Mouse (Mus musculus): ENCODE results near the gene Morn4. TPM values are rescaled to one million over a fixed set of nuclear protein-coding genes. Genes with fewer than 3 reads are reported as not detected.
A peak's percentile ranks its signal among the peaks of the same experiment; 100 is the strongest.

The Morn4 gene
- polyA plus RNA-seq, 1 experiment from 2014 or later, result 137 TPM

- peaks cover 8% of the 10 kb centered on the region for H3K4me1 ChIP-seq (ENCODE audit: control insufficient read depth, insufficient read depth, low read depth, low read length)
- H3K36me3 ChIP-seq (ENCODE audit: control insufficient read depth, insufficient read depth, low read length), result peaks cover 11% of the 10 kb centered on the region
- no peak overlapping the region for H3K4me2 ChIP-seq (ENCODE audit: low read length)
- no peak overlapping the region for H3K4me3 ChIP-seq (ENCODE audit: low read length)
- WGBS, result 84% methylated on average over 11 of the region's 11 CpGs
- no peak overlapping the region for H3K9ac ChIP-seq (ENCODE audit: low read depth, low read length)
- no peak for ATAC-seq
- no peak overlapping the region for H3K27ac ChIP-seq (ENCODE audit: low read depth, low read length)
- no peaks in the 10 kb centered on the region for H3K27me3 ChIP-seq (replicated peaks; ENCODE audit: control insufficient read depth, insufficient read depth, low read length)
- H3K9me3 ChIP-seq (ENCODE audit: control insufficient read depth, low read length), result no peaks in the 10 kb centered on the region
Observed at GRCm38 (mm10) chr19:42125501-42126218, 39.5 kb upstream of the Morn4 start.

DNA sequence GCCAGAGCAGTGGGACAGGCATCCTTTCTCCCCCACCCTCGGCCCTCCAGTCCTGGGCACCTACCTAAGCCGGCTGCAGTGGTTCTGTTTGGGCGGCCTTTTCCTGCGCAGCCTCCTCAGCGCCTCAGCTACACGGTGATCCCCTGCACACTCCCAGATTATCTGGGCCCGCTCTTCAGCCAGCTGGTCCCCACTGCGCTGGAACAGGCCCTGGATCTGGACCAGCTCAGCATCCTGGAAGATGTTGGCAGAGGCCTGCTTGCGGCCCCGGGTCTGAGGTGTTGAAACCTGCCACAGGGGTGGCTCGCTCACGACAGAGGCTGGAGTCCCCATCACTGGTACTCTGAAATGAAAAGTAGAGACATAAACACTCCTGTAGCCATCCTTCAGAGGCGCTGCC lies 38.5 kb upstream of the Morn4 start:
- no peak for ATAC-seq
- Histone ChIP-seq H3K4me3 (ENCODE audit: low read length) (no peak overlapping the region), H3K9ac (ENCODE audit: low read depth, low read length) (no peak overlapping the region), H3K27me3 (replicated peaks; ENCODE audit: control insufficient read depth, insufficient read depth, low read length) (no peaks in the 10 kb centered on the region), H3K27ac (ENCODE audit: low read depth, low read length) (no peak overlapping the region), H3K4me1 (ENCODE audit: control insufficient read depth, insufficient read depth, low read depth, low read length) (peaks cover 7% of the 10 kb centered on the region), H3K4me2 (ENCODE audit: low read length) (no peak overlapping the region), H3K9me3 (ENCODE audit: control insufficient read depth, low read length) (no peaks in the 10 kb centered on the region), H3K36me3 (ENCODE audit: control insufficient read depth, insufficient read depth, low read length) (peaks cover 17% of the 10 kb centered on the region)
- 83% methylated on average over 13 of the region's 13 CpGs for WGBS

DNA sequence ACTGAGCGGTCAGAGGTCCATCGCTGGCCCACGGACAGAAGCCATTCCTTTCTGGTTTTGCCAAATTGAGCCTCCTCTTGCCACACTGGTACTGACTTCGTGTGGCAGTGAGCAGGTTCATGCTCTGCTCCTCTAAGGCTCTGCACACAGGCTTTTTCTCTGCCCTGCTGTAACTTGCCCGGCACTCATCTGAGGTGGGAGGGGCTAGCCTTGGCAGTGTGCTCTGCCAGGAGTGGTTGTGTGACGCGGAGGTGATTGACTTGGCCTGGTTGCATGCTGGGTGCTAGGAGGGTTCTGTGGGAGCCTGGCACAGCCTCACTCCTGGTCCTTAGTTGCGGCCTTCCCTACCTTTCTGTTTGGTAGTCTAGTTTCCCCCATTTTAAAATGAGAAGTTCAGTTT lies 34.3 kb upstream of the Morn4 start:
- ATAC-seq, result no peak
- WGBS, result 92% methylated on average over 8 of the region's 8 CpGs
- Histone ChIP-seq H3K9ac (ENCODE audit: low read depth, low read length) (no peak overlapping the region), H3K27me3 (replicated peaks; ENCODE audit: control insufficient read depth, insufficient read depth, low read length) (no peaks in the 10 kb centered on the region), H3K4me3 (ENCODE audit: low read length) (no peak overlapping the region), H3K27ac (ENCODE audit: low read depth, low read length) (no peak overlapping the region), H3K9me3 (ENCODE audit: control insufficient read depth, low read length) (no peaks in the 10 kb centered on the region), H3K36me3 (ENCODE audit: control insufficient read depth, insufficient read depth, low read length) (peaks cover 21% of the 10 kb centered on the region), H3K4me1 (ENCODE audit: control insufficient read depth, insufficient read depth, low read depth, low read length) (no peaks in the 10 kb centered on the region), H3K4me2 (ENCODE audit: low read length) (no peak overlapping the region)

DNA sequence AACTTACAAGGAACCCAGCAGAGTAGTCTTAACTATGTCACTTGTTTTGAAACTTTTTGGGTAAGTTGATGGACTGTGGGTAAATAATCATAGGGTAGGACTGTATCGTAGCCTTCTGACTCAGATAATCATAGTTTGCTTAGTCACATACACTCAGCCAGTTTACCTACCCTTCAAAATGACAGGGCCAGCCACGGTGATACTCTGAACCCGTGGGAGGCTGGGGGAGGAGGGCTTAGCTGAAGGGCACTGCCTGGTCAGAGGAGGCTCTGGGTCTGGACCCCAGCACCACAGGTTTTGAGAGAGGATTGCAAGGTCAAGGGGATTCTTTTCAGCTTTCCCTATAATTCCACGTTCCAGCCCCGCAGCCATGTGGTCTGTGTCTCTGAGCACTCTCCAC lies 32.4 kb upstream of the Morn4 start:
- WGBS, result 93% methylated on average over 5 of the region's 5 CpGs

GRCm38 (mm10) chr19:42118142-42118541 lies 32.0 kb upstream of the Morn4 start:
- 95% methylated on average over 9 of the region's 9 CpGs for WGBS
- no peaks in the 10 kb centered on the region for H3K27me3 ChIP-seq (replicated peaks; ENCODE audit: control insufficient read depth, insufficient read depth, low read length)
- H3K4me2 ChIP-seq (ENCODE audit: low read length), result no peak overlapping the region
- H3K4me1 ChIP-seq (ENCODE audit: control insufficient read depth, insufficient read depth, low read depth, low read length), result no peaks in the 10 kb centered on the region
- H3K4me3 ChIP-seq (ENCODE audit: low read length), result no peak overlapping the region
- peaks cover 26% of the 10 kb centered on the region for H3K36me3 ChIP-seq (ENCODE audit: control insufficient read depth, insufficient read depth, low read length)
- no peak overlapping the region for H3K27ac ChIP-seq (ENCODE audit: low read depth, low read length)
- no peak overlapping the region for H3K9ac ChIP-seq (ENCODE audit: low read depth, low read length)
- no peak for ATAC-seq
- no peaks in the 10 kb centered on the region for H3K9me3 ChIP-seq (ENCODE audit: control insufficient read depth, low read length)

More for the DNA sequence above, 32.4 kb upstream of the Morn4 start:
- Histone ChIP-seq H3K27me3 (replicated peaks; ENCODE audit: control insufficient read depth, insufficient read depth, low read length) (no peaks in the 10 kb centered on the region), H3K4me3 (ENCODE audit: low read length) (no peak overlapping the region), H3K4me2 (ENCODE audit: low read length) (no peak overlapping the region), H3K4me1 (ENCODE audit: control insufficient read depth, insufficient read depth, low read depth, low read length) (no peaks in the 10 kb centered on the region), H3K9ac (ENCODE audit: low read depth, low read length) (no peak overlapping the region), H3K9me3 (ENCODE audit: control insufficient read depth, low read length) (no peaks in the 10 kb centered on the region), H3K27ac (ENCODE audit: low read depth, low read length) (no peak overlapping the region), H3K36me3 (ENCODE audit: control insufficient read depth, insufficient read depth, low read length) (peaks cover 24% of the 10 kb centered on the region)
- no peak for ATAC-seq

- Histone ChIP-seq H3K27ac (ENCODE audit: low read depth, low read length) (no peak overlapping the region), H3K9ac (ENCODE audit: low read depth, low read length) (no peak overlapping the region), H3K4me3 (ENCODE audit: low read length) (no peak overlapping the region), H3K9me3 (ENCODE audit: control insufficient read depth, low read length) (no peaks in the 10 kb centered on the region), H3K36me3 (ENCODE audit: control insufficient read depth, insufficient read depth, low read length) (peaks cover 20% of the 10 kb centered on the region), H3K4me2 (ENCODE audit: low read length) (no peak overlapping the region), H3K4me1 (ENCODE audit: control insufficient read depth, insufficient read depth, low read depth, low read length) (no peaks in the 10 kb centered on the region), H3K27me3 (replicated peaks; ENCODE audit: control insufficient read depth, insufficient read depth, low read length) (no peaks in the 10 kb centered on the region)
- no peak for ATAC-seq
- WGBS, result 92% methylated on average over 4 of the region's 4 CpGs
Observed at GRCm38 (mm10) chr19:42115783-42116335, 29.7 kb upstream of the Morn4 start.

DNA sequence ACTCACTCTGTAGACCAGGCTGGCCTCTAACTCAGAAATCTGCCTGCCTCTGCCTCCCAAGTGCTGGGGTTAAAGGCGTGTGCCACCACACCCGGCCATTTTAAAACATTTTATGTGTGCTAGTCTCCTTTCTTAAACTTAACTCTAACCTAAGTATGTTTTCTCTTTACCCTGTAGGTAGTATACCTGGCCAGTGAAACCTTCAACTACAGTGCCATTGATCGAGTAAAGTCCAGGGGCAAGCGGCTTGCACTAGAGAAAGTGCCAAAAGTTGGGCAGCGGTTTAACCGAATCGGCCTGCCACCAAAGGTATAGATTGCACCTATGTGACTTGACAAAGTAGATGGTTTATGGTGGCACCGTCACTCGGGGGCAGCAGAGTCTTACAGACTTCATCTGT lies 18.5 kb upstream of the Morn4 start:
- no peaks in the 10 kb centered on the region for H3K4me1 ChIP-seq (ENCODE audit: control insufficient read depth, insufficient read depth, low read depth, low read length)
- H3K27me3 ChIP-seq (replicated peaks; ENCODE audit: control insufficient read depth, insufficient read depth, low read length), result no peaks in the 10 kb centered on the region
- 92% methylated on average over 9 of the region's 9 CpGs for WGBS
- no peaks in the 10 kb centered on the region for H3K9me3 ChIP-seq (ENCODE audit: control insufficient read depth, low read length)
- peaks cover 20% of the 10 kb centered on the region for H3K36me3 ChIP-seq (ENCODE audit: control insufficient read depth, insufficient read depth, low read length)
- no peak overlapping the region for H3K9ac ChIP-seq (ENCODE audit: low read depth, low read length)
- no peak overlapping the region for H3K4me2 ChIP-seq (ENCODE audit: low read length)
- ATAC-seq, result no peak
- H3K4me3 ChIP-seq (ENCODE audit: low read length), result no peak overlapping the region
- H3K27ac ChIP-seq (ENCODE audit: low read depth, low read length), result no peak overlapping the region

- no peaks in the 10 kb centered on the region for H3K27me3 ChIP-seq (replicated peaks; ENCODE audit: control insufficient read depth, insufficient read depth, low read length)
- H3K9me3 ChIP-seq (ENCODE audit: control insufficient read depth, low read length), result no peaks in the 10 kb centered on the region
- no peak overlapping the region for H3K4me3 ChIP-seq (ENCODE audit: low read length)
- no peak for ATAC-seq
- H3K27ac ChIP-seq (ENCODE audit: low read depth, low read length), result no peak overlapping the region
- no peak overlapping the region for H3K4me2 ChIP-seq (ENCODE audit: low read length)
- H3K36me3 ChIP-seq (ENCODE audit: control insufficient read depth, insufficient read depth, low read length), result peaks cover 9% of the 10 kb centered on the region; the same call in 1 of the 2 replicates
- no peaks in the 10 kb centered on the region for H3K4me1 ChIP-seq (ENCODE audit: control insufficient read depth, insufficient read depth, low read depth, low read length)
- H3K9ac ChIP-seq (ENCODE audit: low read depth, low read length), result no peak overlapping the region
- WGBS, result 94% methylated on average over 3 of the region's 3 CpGs
Observed at GRCm38 (mm10) chr19:42099406-42099805, 13.2 kb upstream of the Morn4 start.

GRCm38 (mm10) chr19:42090637-42091141 lies 4.5 kb upstream of the Morn4 start:
- Histone ChIP-seq H3K27ac (ENCODE audit: low read depth, low read length) (peak overlapping the region; percentile 90), H3K4me1 (ENCODE audit: control insufficient read depth, insufficient read depth, low read depth, low read length) (peaks cover 22% of the 10 kb centered on the region), H3K9ac (ENCODE audit: low read depth, low read length) (peak overlapping the region; percentile 94), H3K4me2 (ENCODE audit: low read length) (peak overlapping the region; percentile 80), H3K27me3 (replicated peaks; ENCODE audit: control insufficient read depth, insufficient read depth, low read length) (no peaks in the 10 kb centered on the region), H3K36me3 (ENCODE audit: control insufficient read depth, insufficient read depth, low read length) (no peaks in the 10 kb centered on the region), H3K9me3 (ENCODE audit: control insufficient read depth, low read length) (no peaks in the 10 kb centered on the region), H3K4me3 (ENCODE audit: low read length) (peak overlapping the region; percentile 99)
- WGBS, result under 1% methylated on average over 52 of the region's 52 CpGs
- peak; percentile 60 for ATAC-seq

All from hindbrain, embryonic 16.5 days (tissue).